Mouse (Mus musculus) intestine, postnatal 0 days (tissue): ENCODE data around the gene Zfp770. TPM values are rescaled to one million over a fixed set of nuclear protein-coding genes. Genes with fewer than 3 reads are reported as not detected.

Source experiments
- ATAC-seq: fragments of 200-750 bp; cut with Nextera tagmentation; 2 replicates; pipeline ENCODE4 v1.8.0; 2017; ENCODE audit warnings: mild to moderate bottlenecking, moderate TSS enrichment, moderate library complexity
- H3K27ac ChIP-seq: fragments of 300-500 bp; sonication (generic); 2 replicates; pipeline ENCODE4 v1.5.1; 2014; ENCODE audit warnings: mild to moderate bottlenecking, low read depth, low read length, moderate library complexity
- H3K27me3 ChIP-seq: fragments of 300-500 bp; sonication (generic); replicated peaks from 2 replicates; pipeline ENCODE4 v1.6.1; 2014; ENCODE audit warnings: low read length, mixed read lengths; ENCODE audit not compliant: control insufficient read depth, insufficient read depth
- H3K36me3 ChIP-seq: fragments of 300-500 bp; sonication (generic); 2 replicates; pipeline ENCODE4 v1.6.1; 2014; ENCODE audit warnings: mild to moderate bottlenecking, moderate library complexity; ENCODE audit not compliant: control insufficient read depth, insufficient read depth
- H3K4me1 ChIP-seq: fragments of 300-500 bp; sonication (generic); replicated peaks from 2 replicates; pipeline ENCODE4 v1.6.1; 2014; ENCODE audit warnings: antibody characterized with exemption, low read length, mixed read lengths; ENCODE audit not compliant: control insufficient read depth, insufficient read depth
- H3K4me2 ChIP-seq: fragments of 300-500 bp; sonication (generic); replicated peaks from 2 replicates; pipeline ENCODE4 v1.6.1; 2014; ENCODE audit warnings: low read depth, mild to moderate bottlenecking, moderate library complexity
- H3K4me3 ChIP-seq: fragments of 300-500 bp; sonication (generic); 2 replicates; pipeline ENCODE4 v1.5.1; 2014; ENCODE audit warnings: low read depth, low read length
- H3K9ac ChIP-seq: fragments of 300-500 bp; sonication (generic); 2 replicates; pipeline ENCODE4 v1.6.1; 2014; ENCODE audit warnings: mild to moderate bottlenecking, low read depth, low read length
- H3K9me3 ChIP-seq: fragments of 300-500 bp; sonication (generic); 2 replicates; pipeline ENCODE4 v1.6.1; 2016; ENCODE audit warnings: mixed run types; ENCODE audit not compliant: control insufficient read depth
- CTCF ChIP-seq: sonication (generic); IDR thresholded peaks from 2 replicates; pipeline ENCODE4 v1.5.1; 2016; ENCODE audit warnings: low read depth, mild to moderate bottlenecking, control low read depth, antibody characterized with exemption, moderate library complexity
- WGBS: fragments of 180-500 bp; shearing (Covaris S2); extraction: QIAGEN DNeasy Blood & Tissue Kit; methylation state at CpG from one replicate; pipeline ENCODE4 v1.1.7; 2014; 5-methylcytosine and 5-hydroxymethylcytosine counted together
- polyA plus RNA-seq: library from polyadenylated mRNA; unstranded; fragments of >200 nt; fragmentation: Nextera tagmentation; extraction: Ambion mirVana; gene quantifications from 2 replicates; pipeline ENCODE4 v1.2.1, GENCODE M21; 2015

The Zfp770 gene
- polyA plus RNA-seq, 1 experiment from 2014 or later = 2.2 TPM

DNA sequence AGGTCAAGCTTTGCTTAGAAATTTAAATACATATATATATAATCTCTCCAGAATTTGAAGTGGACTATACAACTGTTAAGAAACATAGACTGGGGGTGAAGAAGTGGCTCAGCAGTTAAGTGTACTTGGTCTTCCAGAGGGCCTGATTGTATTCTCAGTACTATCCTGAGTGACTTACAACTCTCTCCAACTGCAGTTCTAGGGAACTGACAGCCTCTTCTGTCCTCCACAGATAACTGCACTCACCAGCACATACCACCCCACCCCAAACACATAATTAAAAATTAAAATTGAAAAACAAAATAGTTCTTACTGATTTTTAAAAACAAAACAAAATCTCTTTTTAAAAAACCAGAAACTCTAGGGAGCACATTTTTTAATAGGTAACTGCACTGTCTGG lies 28.0 kb downstream of the Zfp770 start:
- Histone ChIP-seq H3K4me1 (no peaks in the 10 kb centered on the region), H3K27ac (no peak overlapping the region), H3K36me3 (peaks cover 17% of the 10 kb centered on the region), H3K9ac (no peak overlapping the region), H3K4me3 (no peak overlapping the region), H3K27me3 (no peaks in the 10 kb centered on the region), H3K9me3 (no peaks in the 10 kb centered on the region), H3K4me2 (no peak overlapping the region)
- no peak for TF ChIP-seq CTCF
- no peak for ATAC-seq

- H3K36me3 ChIP-seq = peaks cover 34% of the 10 kb centered on the region
- TF ChIP-seq CTCF = no peak
- H3K9me3 ChIP-seq = no peaks in the 10 kb centered on the region
- H3K4me2 ChIP-seq = no peak overlapping the region
- H3K4me1 ChIP-seq = no peaks in the 10 kb centered on the region
- H3K4me3 ChIP-seq = no peak overlapping the region
- no peaks in the 10 kb centered on the region for H3K27me3 ChIP-seq
- H3K27ac ChIP-seq = no peak overlapping the region
- ATAC-seq = no peak
- no peak overlapping the region for H3K9ac ChIP-seq
These were observed 33.4 kb downstream of the Zfp770 start for GRCm38 (mm10) chr2:114167837-114168236.

- Histone ChIP-seq H3K4me3 (no peak overlapping the region), H3K27me3 (no peaks in the 10 kb centered on the region), H3K4me1 (no peaks in the 10 kb centered on the region), H3K27ac (no peak overlapping the region), H3K9ac (no peak overlapping the region), H3K36me3 (peaks cover 50% of the 10 kb centered on the region), H3K4me2 (no peak overlapping the region), H3K9me3 (no peaks in the 10 kb centered on the region)
- no peak for ATAC-seq
- TF ChIP-seq CTCF = no peak
- WGBS = 72% methylated on average over 1 of the region's 1 CpGs
These were observed 39.3 kb downstream of the Zfp770 start for GRCm38 (mm10) chr2:114161978-114162377.

- Histone ChIP-seq H3K9ac (no peak overlapping the region), H3K9me3 (no peaks in the 10 kb centered on the region), H3K27me3 (no peaks in the 10 kb centered on the region), H3K27ac (no peak overlapping the region), H3K4me1 (no peaks in the 10 kb centered on the region), H3K36me3 (peaks cover 68% of the 10 kb centered on the region), H3K4me2 (no peak overlapping the region), H3K4me3 (no peak overlapping the region)
- TF ChIP-seq CTCF = no peak
- ATAC-seq = no peak
- 61% methylated on average over 4 of the region's 4 CpGs for WGBS
These were observed 43.9 kb downstream of the Zfp770 start for GRCm38 (mm10) chr2:114157345-114157744.

- Histone ChIP-seq H3K9ac (no peak overlapping the region), H3K4me2 (no peak overlapping the region), H3K4me1 (no peaks in the 10 kb centered on the region), H3K4me3 (no peak overlapping the region), H3K36me3 (peaks cover 65% of the 10 kb centered on the region), H3K9me3 (no peaks in the 10 kb centered on the region), H3K27ac (no peak overlapping the region), H3K27me3 (no peaks in the 10 kb centered on the region)
- no peak for TF ChIP-seq CTCF
- 90% methylated on average over 1 of the region's 1 CpGs for WGBS
- no peak for ATAC-seq
These were observed 44.6 kb downstream of the Zfp770 start for GRCm38 (mm10) chr2:114156639-114157038.

GRCm38 (mm10) chr2:114153247-114153646 lies 48.0 kb downstream of the Zfp770 start:
- H3K27ac ChIP-seq = no peak overlapping the region
- peaks cover 72% of the 10 kb centered on the region for H3K36me3 ChIP-seq
- H3K27me3 ChIP-seq = no peaks in the 10 kb centered on the region
- 84% methylated on average over 6 of the region's 6 CpGs for WGBS
- no peaks in the 10 kb centered on the region for H3K4me1 ChIP-seq
- H3K9me3 ChIP-seq = no peaks in the 10 kb centered on the region
- no peak for TF ChIP-seq CTCF
- H3K4me3 ChIP-seq = no peak overlapping the region
- no peak overlapping the region for H3K4me2 ChIP-seq
- no peak for ATAC-seq
- no peak overlapping the region for H3K9ac ChIP-seq

DNA sequence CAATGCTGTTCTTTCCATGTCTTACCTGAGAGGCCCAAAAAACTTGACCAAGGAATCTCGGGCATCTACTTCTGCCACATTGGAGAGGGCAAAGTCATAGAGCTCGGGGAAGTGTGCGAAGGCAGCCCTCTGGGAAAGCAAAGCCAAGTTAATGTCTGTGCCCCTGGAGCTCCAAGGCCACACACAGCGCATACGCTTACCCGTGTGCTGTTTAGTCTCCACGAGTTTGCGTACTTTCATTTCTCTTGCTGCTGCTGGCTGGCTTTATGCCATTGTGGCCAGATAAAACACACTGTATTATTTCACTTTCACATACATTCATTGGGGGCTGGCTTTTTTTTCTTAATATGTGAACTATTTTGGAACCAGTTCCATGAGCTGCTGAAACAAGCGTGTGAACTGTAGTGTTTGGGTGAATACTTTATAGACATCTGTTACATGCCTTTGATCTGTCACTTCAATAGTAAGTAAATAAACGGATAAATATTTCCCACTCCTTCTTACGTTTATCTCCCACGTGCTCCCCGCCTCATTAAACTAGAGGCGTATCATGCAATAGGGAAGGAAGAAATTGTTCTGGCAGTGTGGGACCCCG lies 54.3 kb downstream of the Zfp770 start:
- no peak overlapping the region for H3K4me2 ChIP-seq
- TF ChIP-seq CTCF = no peak
- no peak overlapping the region for H3K9ac ChIP-seq
- no peak overlapping the region for H3K27ac ChIP-seq
- no peaks in the 10 kb centered on the region for H3K9me3 ChIP-seq
- H3K4me3 ChIP-seq = no peak overlapping the region
- peaks cover 59% of the 10 kb centered on the region for H3K36me3 ChIP-seq
- no peak for ATAC-seq
- 84% methylated on average over 15 of the region's 15 CpGs for WGBS
- H3K4me1 ChIP-seq = no peaks in the 10 kb centered on the region
- H3K27me3 ChIP-seq = no peaks in the 10 kb centered on the region
